Mouse (Mus musculus): Measurements from ENCODE around the gene Smarca2. TPM values are rescaled to one million over a fixed set of nuclear protein-coding genes. Genes with fewer than 3 reads are reported as not detected.
A peak's percentile ranks its signal among the peaks of the same experiment; 100 is the strongest.

Smarca2 gene
- polyA plus RNA-seq, 1 experiment = 14.2 TPM

DNA sequence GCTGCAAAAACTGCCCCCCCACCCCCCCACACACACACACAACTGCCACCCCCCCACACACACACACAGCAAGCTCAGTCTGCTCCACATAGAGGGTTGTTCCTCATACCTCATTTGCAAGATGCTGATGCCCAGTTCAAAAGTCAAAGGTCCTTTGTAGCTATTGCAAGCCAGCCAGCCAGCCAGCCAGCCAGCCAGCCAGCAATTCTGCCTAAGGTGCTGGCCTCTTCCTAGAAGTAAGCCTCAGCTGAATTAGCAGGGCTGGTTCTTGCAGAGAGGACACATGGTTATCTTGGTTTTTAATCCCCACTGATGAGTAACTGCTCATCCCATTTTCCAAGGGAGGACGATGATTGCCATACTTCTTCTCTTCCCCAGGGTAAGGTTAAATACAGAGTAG is 24.8 kb upstream of the Smarca2 start:
- H3K4me1 ChIP-seq (ENCODE audit: control insufficient read depth, insufficient read depth, insufficient read length, low read length) = no peaks in the 10 kb centered on the region
- H3K27ac ChIP-seq (ENCODE audit: insufficient read depth, low read depth, low read length) = no peak overlapping the region
- TF ChIP-seq CTCF (IDR thresholded peaks at IDR 0.05; ENCODE audit: extremely low read depth, insufficient read length, insufficient replicate concordance, low read depth, low read length) (no peak), POLR2A (IDR thresholded peaks at IDR 0.05; ENCODE audit: low read depth, low read length) (no peak)
- WGBS = 86% methylated on average over 1 of the region's 1 CpGs
- H3K27me3 ChIP-seq (ENCODE audit: control insufficient read depth, insufficient read depth, low read length) = no peaks in the 10 kb centered on the region
- no peak overlapping the region for H3K4me3 ChIP-seq (ENCODE audit: low read depth, low read length)
- H3K36me3 ChIP-seq (ENCODE audit: control insufficient read depth, insufficient read depth, low read length) = no peaks in the 10 kb centered on the region

GRCm38 (mm10) chr19:26594661-26595060 is 10.2 kb upstream of the Smarca2 start:
- Histone ChIP-seq H3K36me3 (ENCODE audit: control insufficient read depth, insufficient read depth, low read length) (no peaks in the 10 kb centered on the region), H3K27me3 (ENCODE audit: control insufficient read depth, insufficient read depth, low read length) (no peaks in the 10 kb centered on the region), H3K4me1 (ENCODE audit: control insufficient read depth, insufficient read depth, insufficient read length, low read length) (no peaks in the 10 kb centered on the region), H3K4me3 (ENCODE audit: low read depth, low read length) (no peak overlapping the region), H3K27ac (ENCODE audit: insufficient read depth, low read depth, low read length) (no peak overlapping the region)
- no peak for TF ChIP-seq POLR2A (IDR thresholded peaks at IDR 0.05; ENCODE audit: low read depth, low read length)
- no peak for TF ChIP-seq CTCF (IDR thresholded peaks at IDR 0.05; ENCODE audit: extremely low read depth, insufficient read length, insufficient replicate concordance, low read depth, low read length)

DNA sequence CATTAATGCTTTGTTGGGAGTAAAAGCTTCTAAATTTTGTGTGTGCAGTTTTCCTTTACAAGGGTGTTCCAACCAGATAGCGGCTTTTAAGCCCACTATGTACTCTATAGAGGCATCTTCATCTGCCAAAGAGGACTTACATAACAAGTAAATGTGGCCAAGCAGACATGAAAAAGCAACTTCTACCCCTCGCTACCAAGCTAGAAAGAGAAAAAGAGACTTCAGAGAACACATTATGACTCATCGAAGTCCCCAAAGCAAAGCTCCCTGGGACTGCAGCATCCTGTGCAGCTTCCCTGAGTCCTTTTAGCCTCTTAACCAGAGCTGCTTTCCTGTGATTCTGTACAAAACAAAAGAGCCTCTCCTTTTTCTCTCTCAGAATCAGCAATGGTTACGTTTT is 3.4 kb upstream of the Smarca2 start:
- H3K27ac ChIP-seq (ENCODE audit: insufficient read depth, low read depth, low read length) = no peak overlapping the region
- H3K27me3 ChIP-seq (ENCODE audit: control insufficient read depth, insufficient read depth, low read length) = no peaks in the 10 kb centered on the region
- WGBS = 65% methylated on average over 4 of the region's 4 CpGs
- no peak overlapping the region for H3K4me3 ChIP-seq (ENCODE audit: low read depth, low read length)
- no peaks in the 10 kb centered on the region for H3K36me3 ChIP-seq (ENCODE audit: control insufficient read depth, insufficient read depth, low read length)
- no peak for TF ChIP-seq CTCF (IDR thresholded peaks at IDR 0.05; ENCODE audit: extremely low read depth, insufficient read length, insufficient replicate concordance, low read depth, low read length)
- no peak for TF ChIP-seq POLR2A (IDR thresholded peaks at IDR 0.05; ENCODE audit: low read depth, low read length)
- no peaks in the 10 kb centered on the region for H3K4me1 ChIP-seq (ENCODE audit: control insufficient read depth, insufficient read depth, insufficient read length, low read length)

DNA sequence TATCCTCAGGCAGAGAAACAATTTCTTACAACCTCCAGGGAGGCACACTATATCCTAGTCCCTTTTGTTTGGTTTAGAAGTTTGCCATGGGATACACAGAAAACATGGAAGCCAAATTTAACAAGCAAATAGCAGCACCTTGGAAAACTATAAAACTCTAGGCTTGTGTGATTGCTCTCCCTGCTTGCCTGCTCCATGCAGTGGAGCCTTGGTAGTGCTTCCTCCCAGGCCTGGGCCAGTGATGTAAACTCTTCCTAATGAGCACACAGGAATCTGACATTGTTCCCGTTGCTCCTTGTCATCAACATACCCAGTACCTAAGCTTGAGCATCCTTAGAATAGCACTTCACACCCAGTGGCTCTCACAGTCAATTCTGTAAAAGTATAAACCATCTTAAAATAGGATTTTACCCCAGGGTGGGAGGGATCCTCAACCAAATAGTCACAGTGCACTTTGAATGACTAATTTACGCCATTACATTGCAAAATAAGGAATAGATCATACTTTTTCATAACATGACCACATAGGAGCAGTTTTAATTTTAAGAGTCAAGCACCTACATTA is 1.5 kb upstream of the Smarca2 start:
- 73% methylated on average over 2 of the region's 2 CpGs for WGBS
- Histone ChIP-seq H3K36me3 (ENCODE audit: control insufficient read depth, insufficient read depth, low read length) (no peaks in the 10 kb centered on the region), H3K4me1 (ENCODE audit: control insufficient read depth, insufficient read depth, insufficient read length, low read length) (peaks cover 3% of the 10 kb centered on the region; the same call in 1 of the 2 replicates), H3K27me3 (ENCODE audit: control insufficient read depth, insufficient read depth, low read length) (no peaks in the 10 kb centered on the region), H3K4me3 (ENCODE audit: low read depth, low read length) (no peak overlapping the region), H3K27ac (ENCODE audit: insufficient read depth, low read depth, low read length) (no peak overlapping the region)
- TF ChIP-seq POLR2A (IDR thresholded peaks at IDR 0.05; ENCODE audit: low read depth, low read length) (no peak), CTCF (IDR thresholded peaks at IDR 0.05; ENCODE audit: extremely low read depth, insufficient read length, insufficient replicate concordance, low read depth, low read length) (no peak)

DNA sequence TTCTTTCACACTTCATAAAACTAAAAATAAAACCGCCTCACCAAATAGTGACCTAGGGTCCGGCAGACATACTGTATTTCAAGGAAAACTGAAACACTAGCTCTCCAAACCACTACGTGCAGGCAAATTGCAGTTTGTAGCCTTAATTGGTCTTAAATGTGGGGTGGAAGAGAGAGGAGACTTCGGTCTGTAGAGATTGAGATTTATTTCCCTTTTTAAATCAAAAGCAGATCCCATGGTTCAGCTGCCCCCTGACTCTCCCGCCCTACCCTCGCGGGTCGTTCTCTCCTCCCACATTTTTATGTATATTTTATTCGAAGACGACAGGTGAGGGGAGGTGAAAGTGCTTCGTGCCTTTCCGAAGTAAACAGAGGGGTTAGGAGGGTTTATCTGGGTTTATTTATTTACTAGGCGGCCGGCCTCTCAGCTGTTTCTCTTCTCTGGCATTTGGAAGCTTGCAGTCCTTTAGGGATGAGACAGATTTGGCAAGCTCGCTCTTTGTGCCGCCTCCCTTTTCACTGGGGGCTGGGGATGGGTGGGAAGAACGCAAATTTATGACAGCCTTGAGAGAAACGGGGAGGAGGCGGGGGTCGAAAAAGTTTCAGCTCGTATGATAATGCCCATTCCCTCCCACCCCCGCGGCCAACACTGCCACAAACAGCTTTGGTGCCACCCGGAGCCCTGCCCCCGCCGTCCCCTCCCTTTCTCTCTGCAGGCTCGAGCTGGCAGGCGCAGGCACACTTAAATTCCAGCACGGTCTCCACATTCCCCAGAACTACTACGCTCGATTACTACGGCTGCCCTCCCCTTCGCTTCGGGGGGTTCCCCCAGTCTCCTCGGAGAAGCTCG is 720 bp upstream of the Smarca2 start:
- 2% methylated on average over 36 of the region's 36 CpGs for WGBS
- H3K27ac ChIP-seq (ENCODE audit: insufficient read depth, low read depth, low read length) = peak overlapping the region; percentile 76
- TF ChIP-seq CTCF (IDR thresholded peaks at IDR 0.05; ENCODE audit: extremely low read depth, insufficient read length, insufficient replicate concordance, low read depth, low read length) = no peak
- TF ChIP-seq POLR2A (IDR thresholded peaks at IDR 0.05; ENCODE audit: low read depth, low read length) = no peak
- H3K4me3 ChIP-seq (ENCODE audit: low read depth, low read length) = peak overlapping the region; percentile 95
- H3K36me3 ChIP-seq (ENCODE audit: control insufficient read depth, insufficient read depth, low read length) = no peaks in the 10 kb centered on the region
- H3K4me1 ChIP-seq (ENCODE audit: control insufficient read depth, insufficient read depth, insufficient read length, low read length) = peaks cover 3% of the 10 kb centered on the region; the same call in 1 of the 2 replicates
- H3K27me3 ChIP-seq (ENCODE audit: control insufficient read depth, insufficient read depth, low read length) = no peaks in the 10 kb centered on the region

- 2% methylated on average over 44 of the region's 44 CpGs for WGBS
- Histone ChIP-seq H3K4me1 (ENCODE audit: control insufficient read depth, insufficient read depth, insufficient read length, low read length) (peaks cover 3% of the 10 kb centered on the region; the same call in 1 of the 2 replicates), H3K27ac (ENCODE audit: insufficient read depth, low read depth, low read length) (peak overlapping the region; percentile 68), H3K4me3 (ENCODE audit: low read depth, low read length) (peak overlapping the region; percentile 95), H3K27me3 (ENCODE audit: control insufficient read depth, insufficient read depth, low read length) (no peaks in the 10 kb centered on the region), H3K36me3 (ENCODE audit: control insufficient read depth, insufficient read depth, low read length) (no peaks in the 10 kb centered on the region)
- TF ChIP-seq CTCF (IDR thresholded peaks at IDR 0.05; ENCODE audit: extremely low read depth, insufficient read length, insufficient replicate concordance, low read depth, low read length) (no peak), POLR2A (IDR thresholded peaks at IDR 0.05; ENCODE audit: low read depth, low read length) (no peak; the same call in 1 of the 2 replicates)
Observed at GRCm38 (mm10) chr19:26605438-26606320, 829 bp downstream of the Smarca2 start.

All from small intestine, adult 2 months (tissue).